Mouse (Mus musculus) frontal cortex, postnatal 10 days (tissue): ENCODE data around the gene Jaml.

Experiments used
- DNase-seq, 2 experiments: peaks; one replicate each; pipeline ENCODE4 v3.0.0; 2022; ENCODE audit warnings: low spot score in 2 of 2, mixed read lengths in 1 of 2

Gene Jaml

DNA sequence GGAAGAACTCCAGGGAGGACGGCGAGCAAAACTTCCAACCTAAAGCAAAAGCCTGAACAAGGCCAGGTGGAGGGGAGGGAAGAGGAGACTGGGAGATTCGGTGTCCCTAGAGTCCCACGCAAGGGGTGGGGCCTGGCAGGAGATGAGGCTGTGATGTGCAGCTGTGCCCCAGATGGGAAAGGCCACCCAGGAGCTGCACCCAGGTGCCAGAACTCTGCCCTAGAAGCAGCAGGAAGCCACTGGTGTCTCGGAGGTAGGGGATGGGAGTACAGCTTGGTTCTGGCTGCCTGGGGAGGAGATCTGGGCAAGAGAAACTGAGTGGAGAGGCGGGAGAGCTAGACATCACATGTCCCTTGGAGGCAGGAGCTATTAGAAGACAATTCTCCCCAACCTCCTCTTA, 42.0 kb downstream of the Jaml start:
- DNase-seq = no peak

DNA sequence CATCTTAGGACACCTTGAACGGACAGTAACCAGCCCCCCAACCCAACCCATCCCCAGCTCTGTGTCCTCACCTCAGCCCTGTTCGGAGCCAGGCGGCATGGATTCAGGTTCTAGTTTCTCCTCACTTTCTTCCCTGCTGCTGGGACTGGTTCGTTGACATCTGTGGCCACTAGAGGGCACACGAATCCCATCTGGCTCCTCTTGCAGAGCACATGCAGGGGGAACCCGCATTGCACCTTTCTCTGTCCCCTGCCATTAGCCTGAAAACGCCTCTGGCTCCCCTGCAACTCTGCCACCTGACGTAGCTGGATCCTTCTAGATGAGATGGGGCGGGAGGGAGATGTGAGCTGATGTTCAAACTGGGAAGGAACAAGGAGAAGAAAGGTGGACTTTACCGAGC, 42.8 kb downstream of the Jaml start:
- peak; percentile 56 to 77 for DNase-seq

DNA sequence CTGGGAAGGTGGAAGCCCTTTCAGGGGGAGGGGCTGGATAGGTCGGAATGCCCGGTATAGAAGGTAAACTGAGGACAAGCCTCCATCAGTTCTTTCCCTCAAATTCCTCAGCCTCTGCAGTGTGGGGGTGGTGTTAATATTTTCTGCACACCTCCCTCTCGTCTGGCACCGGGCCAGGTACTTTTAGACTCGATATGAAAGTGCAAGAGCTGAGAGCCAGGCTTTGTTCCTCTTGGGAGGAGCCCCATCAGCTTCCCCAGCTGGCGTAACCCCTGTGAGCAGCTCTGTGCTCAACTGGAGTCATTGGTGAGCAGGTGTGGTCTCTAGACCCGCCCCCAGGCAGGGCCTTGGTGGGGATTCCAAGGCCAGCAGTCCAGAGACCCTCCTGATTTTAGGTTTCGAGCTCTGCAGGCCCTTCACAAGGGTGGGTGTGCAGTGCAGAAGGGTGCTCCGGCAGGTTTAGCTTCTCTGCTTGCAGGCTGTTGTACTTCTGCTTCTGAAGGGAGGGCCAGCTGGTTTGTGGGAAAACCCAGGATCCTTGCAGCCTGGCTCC, 43.3 kb downstream of the Jaml start:
- peak; percentile 47 to 72 for DNase-seq

GRCm38 (mm10) chr9:45125211-45125610, 46.2 kb downstream of the Jaml start:
- DNase-seq = no peak

- no peak for DNase-seq
These were observed 48.0 kb downstream of the Jaml start for GRCm38 (mm10) chr9:45126941-45127340.

GRCm38 (mm10) chr9:45130119-45130518, 51.1 kb downstream of the Jaml start:
- no peak for DNase-seq

- no peak for DNase-seq
These were observed 54.7 kb downstream of the Jaml start for GRCm38 (mm10) chr9:45133484-45134310.

DNA sequence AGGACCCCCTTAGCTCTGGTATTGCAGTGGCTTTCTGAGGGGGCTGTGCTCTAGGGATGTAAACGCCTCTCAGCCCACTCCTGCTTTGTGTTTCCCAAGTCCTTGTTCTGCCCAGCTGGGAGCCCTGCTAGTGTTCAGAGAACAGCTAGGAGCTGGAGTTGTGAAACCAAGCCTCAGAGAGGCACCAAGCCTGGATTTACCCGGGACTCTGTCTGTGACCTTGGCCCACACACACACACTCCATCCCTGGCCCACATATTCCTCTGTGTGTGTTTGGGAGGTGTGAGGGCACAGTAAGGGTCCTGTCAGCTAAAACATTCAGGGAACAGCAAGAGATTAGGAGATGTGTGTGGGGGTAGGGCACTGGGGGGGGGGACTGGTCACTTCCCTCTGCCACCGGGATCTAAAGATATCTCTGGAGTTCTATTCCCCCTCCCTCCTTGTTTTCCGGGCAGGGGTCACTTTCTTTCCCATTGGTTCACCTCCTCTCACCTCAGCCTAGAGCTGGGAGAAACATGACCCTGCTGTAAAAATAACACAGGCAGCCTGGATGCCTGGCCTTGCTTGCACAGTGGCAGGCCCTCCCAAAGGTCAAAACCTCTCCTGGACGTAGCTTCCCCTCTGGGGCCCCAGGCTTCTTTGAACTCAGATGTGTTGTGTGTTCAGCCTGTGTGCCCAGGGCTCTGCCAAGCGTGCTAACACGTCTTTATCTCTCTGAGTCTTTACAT, 57.6 kb downstream of the Jaml start:
- no peak for DNase-seq

DNA sequence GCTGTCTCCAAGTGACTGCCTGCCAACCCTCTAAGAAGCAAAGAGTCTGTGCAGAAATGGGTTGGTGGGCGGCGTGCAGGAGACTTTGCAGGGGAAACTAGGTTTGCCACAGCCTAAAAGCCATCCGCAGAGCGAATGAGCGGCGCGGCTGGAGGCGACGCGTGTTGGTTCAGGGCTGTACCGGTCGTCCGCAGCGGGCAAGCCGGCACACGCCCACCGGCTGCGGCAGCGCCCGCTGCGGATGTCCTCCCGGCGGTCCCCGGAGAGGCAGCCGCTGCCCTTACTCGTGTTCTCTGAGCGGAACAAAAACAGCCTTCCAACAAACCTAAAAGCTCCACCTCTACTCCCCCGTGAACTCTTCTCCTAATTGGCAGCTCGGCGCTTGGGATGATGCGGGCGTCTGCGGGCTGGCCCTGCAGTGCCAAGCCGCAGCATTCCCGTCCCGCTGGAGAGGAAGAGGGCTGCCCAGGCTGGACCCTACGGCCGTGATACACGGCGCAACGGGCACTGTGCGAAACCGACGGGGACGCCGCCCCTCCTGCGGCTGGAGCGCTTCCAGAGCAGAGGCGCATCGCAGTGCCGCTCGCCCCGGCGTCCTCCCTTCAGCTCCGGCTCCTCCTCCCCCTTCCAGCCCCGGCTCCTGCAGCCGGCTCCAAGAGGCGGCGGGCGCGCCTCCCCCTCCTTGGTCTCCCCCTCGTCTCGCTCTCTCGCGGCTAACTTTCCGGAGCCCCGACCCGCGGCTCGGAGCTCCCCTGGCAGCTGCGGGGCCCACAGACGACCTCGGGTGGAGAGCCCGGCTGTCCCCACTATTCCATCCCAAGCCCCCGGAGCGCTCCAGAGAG, 59.4 kb downstream of the Jaml start, which contains the start of gene Scn4b:
TSS of gene Scn4b (plus strand) at position 205 of the 842 bp plus-strand sequence.
- peak in 1 of 2 experiments; percentile 24 for DNase-seq

GRCm38 (mm10) chr9:45139082-45139481, 60.1 kb downstream of the Jaml start:
- DNase-seq = no peak

- DNase-seq = no peak
These were observed 62.0 kb downstream of the Jaml start for GRCm38 (mm10) chr9:45140945-45141344.

- no peak for DNase-seq
These were observed 63.7 kb downstream of the Jaml start for GRCm38 (mm10) chr9:45142686-45143085.

DNA sequence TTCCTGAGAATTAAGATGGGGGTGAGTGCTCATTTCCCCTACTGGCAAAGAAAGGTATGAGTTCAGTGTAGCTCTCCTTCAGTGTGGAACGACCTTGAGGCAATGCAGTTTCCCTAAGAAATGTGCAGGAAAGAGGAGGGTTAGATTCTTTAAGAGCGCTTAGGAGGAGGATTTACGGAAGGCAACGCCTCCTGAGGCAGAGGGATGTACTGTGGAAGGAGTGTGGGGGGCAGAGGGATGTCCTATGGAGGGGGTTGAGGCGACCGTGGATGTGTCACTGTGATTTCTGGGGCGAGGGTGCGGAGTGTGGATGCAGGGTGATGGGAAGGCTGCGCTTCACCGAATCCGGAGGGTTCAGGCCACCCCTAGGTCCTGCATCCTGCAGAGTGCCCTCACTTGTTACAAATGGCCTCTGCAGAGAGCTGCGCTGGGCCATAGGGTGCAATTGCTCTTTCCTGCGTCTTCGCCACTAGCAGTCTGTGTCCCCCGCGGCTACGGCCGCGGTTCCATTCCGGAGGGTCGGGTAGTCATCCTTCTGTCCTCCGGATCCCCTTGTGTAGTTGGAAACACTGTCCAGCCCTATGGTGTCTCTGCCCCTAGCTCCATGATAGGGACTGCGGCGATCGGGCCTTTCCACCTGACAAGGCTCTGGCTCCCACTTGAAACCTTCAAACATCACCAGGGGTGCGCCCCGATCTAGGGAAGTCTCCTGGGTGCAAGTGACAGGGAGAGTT, 66.7 kb downstream of the Jaml start:
- peak in 1 of 2 experiments; percentile 22 for DNase-seq

DNA sequence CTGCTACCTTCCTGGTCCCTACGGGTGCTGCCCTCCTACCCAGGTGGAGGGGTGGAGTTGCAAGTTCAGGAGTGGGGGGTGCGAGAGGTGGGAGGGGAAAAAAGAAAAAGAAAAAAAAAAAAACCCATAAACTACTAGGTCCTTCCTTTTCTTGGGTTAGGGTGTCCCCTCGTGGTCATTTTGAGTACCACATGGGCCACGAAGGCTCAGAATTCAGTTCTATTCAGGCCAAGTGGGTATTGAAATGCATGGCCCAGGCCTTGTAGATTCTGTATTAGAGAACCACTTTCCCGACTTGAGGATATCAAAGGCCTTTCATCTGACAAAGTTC, 67.2 kb downstream of the Jaml start:
- DNase-seq = peak; percentile 51 to 76

GRCm38 (mm10) chr9:45150933-45151332, 72.0 kb downstream of the Jaml start:
- DNase-seq = no peak

- no peak for DNase-seq
These were observed 74.4 kb downstream of the Jaml start for GRCm38 (mm10) chr9:45153361-45153760.
